Mouse (Mus musculus) liver, embryonic 14.5 days (tissue): ENCODE data around the gene Rpn1. TPM values are rescaled to one million over a fixed set of nuclear protein-coding genes. Genes with fewer than 3 reads are reported as not detected.

Experiments used
- ATAC-seq: fragments of 200-750 bp; cut with Nextera tagmentation; 2 replicates; pipeline ENCODE4 v1.8.0; 2017; ENCODE audit warnings: moderate number of reproducible peaks, mild to moderate bottlenecking, moderate library complexity; ENCODE audit not compliant: insufficient read depth
- DNase-seq, 3 experiments: peaks; one replicate each; pipeline ENCODE4 v3.0.0-alpha.2; 2012 to 2013; ENCODE audit warnings: low read depth in 3 of 3, low spot score in 3 of 3
- H3K27ac ChIP-seq: fragments of 300-500 bp; sonication (generic); 2 replicates; pipeline ENCODE4 v1.5.1; 2014; ENCODE audit warnings: moderate library complexity, mild to moderate bottlenecking, control low read depth, inconsistent platforms
- H3K27me3 ChIP-seq: fragments of 300-500 bp; sonication (generic); 2 replicates; pipeline ENCODE4 v1.6.1; 2014; ENCODE audit warnings: mild to moderate bottlenecking, low read length, moderate library complexity; ENCODE audit not compliant: control insufficient read depth, insufficient read depth
- H3K36me3 ChIP-seq: fragments of 300-500 bp; sonication (generic); replicated peaks from 2 replicates; pipeline ENCODE4 v1.6.1; 2014; ENCODE audit warnings: low read depth; ENCODE audit not compliant: control insufficient read depth, insufficient read depth
- H3K4me1 ChIP-seq, 2 experiments: fragments of 200-500 bp in 1 of 2; fragments of 300-500 bp in 1 of 2; sonication (generic) in 1 of 2; replicated peaks; 2 replicates each; pipeline ENCODE4 v1.6.1; 2012 to 2014; ENCODE audit warnings: antibody characterized with exemption in 1 of 2, inconsistent platforms in 1 of 2, low read length in 1 of 2; ENCODE audit not compliant: control insufficient read depth in 2 of 2, insufficient read depth in 2 of 2
- H3K4me2 ChIP-seq: fragments of 300-500 bp; sonication (generic); 2 replicates; pipeline ENCODE4 v1.6.1; 2014; ENCODE audit warnings: low read depth, mild to moderate bottlenecking, control low read depth, moderate library complexity
- H3K4me3 ChIP-seq, 2 experiments: fragments of 200-500 bp in 1 of 2; fragments of 300-500 bp in 1 of 2; sonication (generic) in 1 of 2; 2 replicates each; pipeline ENCODE4 v1.5.1; 2012 to 2014; ENCODE audit warnings: low read depth in 2 of 2, low read length in 2 of 2, mild to moderate bottlenecking in 2 of 2, control low read depth in 1 of 2, inconsistent platforms in 1 of 2, moderate library complexity in 1 of 2; ENCODE audit not compliant: insufficient read depth in 1 of 2
- H3K9ac ChIP-seq: fragments of 300-500 bp; sonication (generic); replicated peaks from 2 replicates; pipeline ENCODE4 v1.6.1; 2014; ENCODE audit warnings: mild to moderate bottlenecking, control low read depth, moderate library complexity
- H3K9me3 ChIP-seq: fragments of 300-500 bp; sonication (generic); 2 replicates; pipeline ENCODE4 v1.6.1; 2016; ENCODE audit warnings: low read length, mixed read lengths; ENCODE audit not compliant: control insufficient read depth
- CTCF ChIP-seq: IDR thresholded peaks from 2 replicates; pipeline ENCODE4 v1.5.1; 2016; ENCODE audit warnings: antibody characterized with exemption, low read depth, control low read depth
- EP300 ChIP-seq: IDR thresholded peaks from 2 replicates; pipeline ENCODE4 v1.6.1; 2016; ENCODE audit warnings: antibody characterized with exemption, low read depth
- WGBS: fragments of 180-500 bp; shearing (Covaris S2); extraction: QIAGEN DNeasy Blood & Tissue Kit; methylation state at CpG from one replicate; pipeline ENCODE4 v1.1.7; 2014; ENCODE audit not compliant: insufficient replicate concordance; 5-methylcytosine and 5-hydroxymethylcytosine counted together
- microRNA-seq: library from miRNA; unstranded; fragments of <30 nt; microRNA quantifications from one replicate; pipeline ENCODE4, GENCODE M21; 2016
- polyA plus RNA-seq, 2 experiments: library from polyadenylated mRNA; depleted of rRNA in 1 of 2; stranded (reverse) in 1 of 2; unstranded in 1 of 2; fragments of >200 nt; fragmentation: Nextera tagmentation in 1 of 2; extraction: Ambion mirVana in 1 of 2; gene quantifications; 2 replicates each; pipeline versions ENCODE4 v1.2.1 to v1.2.3; 2012 to 2014

The Rpn1 gene
- polyA plus RNA-seq, 2 experiments, result 81.7 to 172 TPM

GRCm38 (mm10) chr6:88146576-88146975 lies 62.3 kb downstream of the Rpn1 start:
- no peak overlapping the region for H3K27ac ChIP-seq
- H3K4me1 ChIP-seq, result no peaks in the 10 kb centered on the region
- WGBS, result 64% methylated on average over 8 of the region's 8 CpGs
- DNase-seq (no peak), ATAC-seq (no peak)
- no peak for TF ChIP-seq CTCF
- no peak for TF ChIP-seq EP300
- no peak overlapping the region for H3K4me2 ChIP-seq
- no peaks in the 10 kb centered on the region for H3K36me3 ChIP-seq
- H3K9ac ChIP-seq, result no peak overlapping the region
- no peaks in the 10 kb centered on the region for H3K9me3 ChIP-seq
- H3K27me3 ChIP-seq, result no peaks in the 10 kb centered on the region
- no peak overlapping the region for H3K4me3 ChIP-seq

GRCm38 (mm10) chr6:88147411-88148003 lies 63.2 kb downstream of the Rpn1 start:
- Histone ChIP-seq H3K36me3 (no peaks in the 10 kb centered on the region), H3K4me2 (no peak overlapping the region), H3K27ac (no peak overlapping the region), H3K27me3 (no peaks in the 10 kb centered on the region), H3K9me3 (no peaks in the 10 kb centered on the region), H3K9ac (no peak overlapping the region), H3K4me1 (no peaks in the 10 kb centered on the region), H3K4me3 (no peak overlapping the region)
- ATAC-seq (no peak), DNase-seq (no peak)
- no peak for TF ChIP-seq EP300
- TF ChIP-seq CTCF, result no peak
- WGBS, result 43% methylated on average over 16 of the region's 16 CpGs

- no peaks in the 10 kb centered on the region for H3K36me3 ChIP-seq
- 58% methylated on average over 4 of the region's 4 CpGs for WGBS
- H3K4me2 ChIP-seq, result no peak overlapping the region
- H3K27me3 ChIP-seq, result no peaks in the 10 kb centered on the region
- DNase-seq, result no peak
- H3K9me3 ChIP-seq, result no peaks in the 10 kb centered on the region
- TF ChIP-seq CTCF (peak; percentile 56), EP300 (no peak)
- H3K4me3 ChIP-seq, result no peak overlapping the region
- H3K9ac ChIP-seq, result no peak overlapping the region
- ATAC-seq, result no peak
- H3K4me1 ChIP-seq, result peaks cover 6 to 9% of the 10 kb centered on the region in 2 experiments
- no peak overlapping the region for H3K27ac ChIP-seq
Measured at GRCm38 (mm10) chr6:88151335-88151734, 67.1 kb downstream of the Rpn1 start.

- no peaks in the 10 kb centered on the region for H3K27me3 ChIP-seq
- no peak overlapping the region; the same call in 1 of the 2 replicates for H3K4me2 ChIP-seq
- no peak overlapping the region for H3K9ac ChIP-seq
- no peak overlapping the region for H3K27ac ChIP-seq
- WGBS, result 38% methylated on average over 14 of the region's 14 CpGs
- DNase-seq (no peak), ATAC-seq (no peak)
- peaks cover 6 to 9% of the 10 kb centered on the region in 2 experiments for H3K4me1 ChIP-seq
- H3K9me3 ChIP-seq, result no peaks in the 10 kb centered on the region
- TF ChIP-seq EP300 (no peak), CTCF (no peak)
- no peaks in the 10 kb centered on the region for H3K36me3 ChIP-seq
- no peak overlapping the region for H3K4me3 ChIP-seq
Measured at GRCm38 (mm10) chr6:88152127-88152705, 67.9 kb downstream of the Rpn1 start.

- H3K27me3 ChIP-seq, result no peaks in the 10 kb centered on the region
- TF ChIP-seq CTCF, result no peak
- no peak for TF ChIP-seq EP300
- peaks cover 6 to 9% of the 10 kb centered on the region in 2 experiments for H3K4me1 ChIP-seq
- 62% methylated on average over 6 of the region's 6 CpGs for WGBS
- H3K9me3 ChIP-seq, result no peaks in the 10 kb centered on the region
- DNase-seq (no peak), ATAC-seq (no peak)
- no peaks in the 10 kb centered on the region for H3K36me3 ChIP-seq
- H3K4me3 ChIP-seq, result no peak overlapping the region
- H3K9ac ChIP-seq, result no peak overlapping the region
- H3K27ac ChIP-seq, result no peak overlapping the region
- H3K4me2 ChIP-seq, result no peak overlapping the region
Measured at GRCm38 (mm10) chr6:88152979-88153378, 68.7 kb downstream of the Rpn1 start.

Small RNA genes within 50 kb of the gene (microRNA-seq; reads per million reads assigned to microRNA genes)
- not detected for gene Mir6376

Other genes starting within 250 kb of the Rpn1 start
- 0.28 and 3.2 TPM in 2 replicates for gene Gm45140, start 248.7 kb upstream of the Rpn1 start, polyA plus RNA-seq (2012; rRNA removed)
- 3.6 and 3.7 TPM in 2 replicates for gene Gm45140, start 248.7 kb upstream of the Rpn1 start, polyA plus RNA-seq (2014; fragmentation: Nextera tagmentation; extraction: Ambion mirVana)
- gene Isy1, start 245.7 kb upstream of the Rpn1 start, polyA plus RNA-seq (2012; rRNA removed), result 4.9 and 16.9 TPM in 2 replicates
- 33.7 and 34.0 TPM in 2 replicates for gene Isy1, start 245.7 kb upstream of the Rpn1 start, polyA plus RNA-seq (2014; fragmentation: Nextera tagmentation; extraction: Ambion mirVana)
- gene Cnbp, start 233.4 kb upstream of the Rpn1 start, polyA plus RNA-seq (2012; rRNA removed), result 152 and 190 TPM in 2 replicates
- 556 and 576 TPM in 2 replicates for gene Cnbp, start 233.4 kb upstream of the Rpn1 start, polyA plus RNA-seq (2014; fragmentation: Nextera tagmentation; extraction: Ambion mirVana)
- 20.5 and 22.5 TPM in 2 replicates for gene Copg1, start 196.7 kb upstream of the Rpn1 start, polyA plus RNA-seq (2012; rRNA removed)
- 42.4 and 46.6 TPM in 2 replicates for gene Copg1, start 196.7 kb upstream of the Rpn1 start, polyA plus RNA-seq (2014; fragmentation: Nextera tagmentation; extraction: Ambion mirVana)
- gene Hmces, start 170.5 kb upstream of the Rpn1 start, polyA plus RNA-seq (2012; rRNA removed), result 9.4 and 11.0 TPM in 2 replicates
- gene Hmces, start 170.5 kb upstream of the Rpn1 start, polyA plus RNA-seq (2014; fragmentation: Nextera tagmentation; extraction: Ambion mirVana), result 13.5 and 17.0 TPM in 2 replicates
- gene H1fx, start 102.8 kb upstream of the Rpn1 start, polyA plus RNA-seq (2012; rRNA removed), result 2.7 and 5.7 TPM in 2 replicates
- gene H1fx, start 102.8 kb upstream of the Rpn1 start, polyA plus RNA-seq (2014; fragmentation: Nextera tagmentation; extraction: Ambion mirVana), result 1.8 and 4.1 TPM in 2 replicates
- 64.8 and 76.7 TPM in 2 replicates for gene Rab7, start 39.2 kb upstream of the Rpn1 start, polyA plus RNA-seq (2012; rRNA removed)
- 110 and 119 TPM in 2 replicates for gene Rab7, start 39.2 kb upstream of the Rpn1 start, polyA plus RNA-seq (2014; fragmentation: Nextera tagmentation; extraction: Ambion mirVana)
- gene Gata2, start 109.4 kb downstream of the Rpn1 start, polyA plus RNA-seq (2012; rRNA removed), result 2.4 and 2.8 TPM in 2 replicates
- 3.1 and 3.9 TPM in 2 replicates for gene Gata2, start 109.4 kb downstream of the Rpn1 start, polyA plus RNA-seq (2014; fragmentation: Nextera tagmentation; extraction: Ambion mirVana)
- not detected in 2 replicates for gene Dnajb8, start 137.8 kb downstream of the Rpn1 start, polyA plus RNA-seq (2012; rRNA removed)
- gene Dnajb8, start 137.8 kb downstream of the Rpn1 start, polyA plus RNA-seq (2014; fragmentation: Nextera tagmentation; extraction: Ambion mirVana), result not detected in 2 replicates